7 mouse cellular contexts compared by ENCODE assay signal in genomic region chr9:120570741-120571592, GRCm38 (mm10). TPM values are rescaled to one million over a fixed set of nuclear protein-coding genes. Genes with fewer than 3 reads are reported as not detected.
DNase-seq lines count a peak whose midpoint lies in the region; ATAC-seq lines count a peak whose summit lies in the region.

Gene Rpl14, plus strand, starts transcription at chr9:120571444.

- H3K27me3 ChIP-seq in embryonic facial prominence, embryonic 10.5 days (replicated peaks; ENCODE audit: low read depth, poor library complexity, severe bottlenecking): no peaks in the 10 kb centered on the region
- H3K27me3 ChIP-seq in limb, embryonic 11.5 days (ENCODE audit: control insufficient read depth, insufficient read depth, low read length): no peaks in the 10 kb centered on the region
- H3K27me3 ChIP-seq in midbrain, embryonic 14.5 days (ENCODE audit: control insufficient read depth, insufficient read depth, low read length): no peaks in the 10 kb centered on the region

- peak; percentile 99 for DNase-seq in adrenal gland, postnatal 10 days
- DNase-seq in embryonic facial prominence, embryonic 10.5 days (ENCODE audit: low spot score): peak; percentile 98
- peak; percentile 98 for DNase-seq in kidney, adult 18-20 months
- peak; percentile 98 for DNase-seq in limb, embryonic 11.5 days (ENCODE audit: low spot score)
- DNase-seq in midbrain, embryonic 14.5 days: peak; percentile 99
- peak; percentile 96 to 98 for DNase-seq in spleen, adult 18-20 months

- H3K36me3 ChIP-seq in embryonic facial prominence, embryonic 10.5 days (replicated peaks): peaks cover 39% of the 10 kb centered on the region
- peaks cover 22% of the 10 kb centered on the region for H3K36me3 ChIP-seq in limb, embryonic 11.5 days (ENCODE audit: control insufficient read depth, insufficient read depth, low read length)
- peaks cover 34% of the 10 kb centered on the region for H3K36me3 ChIP-seq in midbrain, embryonic 14.5 days (ENCODE audit: control insufficient read depth, insufficient read depth, low read length)

- peak within 1 kb of the TSS; percentile 94 for H3K9ac ChIP-seq in limb, embryonic 11.5 days (ENCODE audit: low read length)
- peak within 1 kb of the TSS; percentile 84 for H3K9ac ChIP-seq in midbrain, embryonic 14.5 days (replicated peaks; ENCODE audit: low read length)

- peak within 1 kb of the TSS; percentile 98 for H3K4me3 ChIP-seq in embryonic facial prominence, embryonic 10.5 days
- H3K4me3 ChIP-seq in limb, embryonic 11.5 days (ENCODE audit: low read depth, low read length): peak within 1 kb of the TSS; percentile 82
- peak within 1 kb of the TSS; percentile 81 for H3K4me3 ChIP-seq in midbrain, embryonic 14.5 days (replicated peaks; ENCODE audit: low read depth, low read length)

- WGBS in embryonic facial prominence, embryonic 10.5 days: 6% methylated on average over 43 of the region's 43 CpGs
- WGBS in limb, embryonic 11.5 days: 5% methylated on average over 43 of the region's 43 CpGs
- 4% methylated on average over 42 of the region's 43 CpGs for WGBS in midbrain, embryonic 14.5 days

- peak within 1 kb of the TSS; percentile 63 for H3K4me2 ChIP-seq in limb, embryonic 11.5 days (ENCODE audit: low read depth, severe bottlenecking)
- H3K4me2 ChIP-seq in midbrain, embryonic 14.5 days (ENCODE audit: low read length): peak within 1 kb of the TSS; percentile 83

- peak within 1 kb of the TSS; percentile 98 for H3K27ac ChIP-seq in embryonic facial prominence, embryonic 10.5 days (replicated peaks)
- H3K27ac ChIP-seq in limb, embryonic 11.5 days (replicated peaks; ENCODE audit: low read depth, low read length): peak within 1 kb of the TSS; percentile 59
- H3K27ac ChIP-seq in midbrain, embryonic 14.5 days (replicated peaks; ENCODE audit: low read depth, low read length): peak within 1 kb of the TSS; percentile 78

- peak; percentile 91 for ATAC-seq in granulocyte monocyte progenitor cell, adult 5-6 weeks (replicated peaks; ENCODE audit: poor library complexity, severe bottlenecking)
- peak; percentile 91 for ATAC-seq in limb, embryonic 11.5 days (ENCODE audit: insufficient number of reproducible peaks, low FRiP score, low TSS enrichment, low read depth)
- ATAC-seq in midbrain, embryonic 14.5 days (ENCODE audit: low FRiP score, low TSS enrichment): peak; percentile 97

- peaks cover 26% of the 10 kb centered on the region for H3K4me1 ChIP-seq in embryonic facial prominence, embryonic 10.5 days
- peaks cover 6% of the 10 kb centered on the region; the same call in 1 of the 2 replicates for H3K4me1 ChIP-seq in limb, embryonic 11.5 days (ENCODE audit: control insufficient read depth, insufficient read depth, low read length)
- H3K4me1 ChIP-seq in midbrain, embryonic 14.5 days (ENCODE audit: control insufficient read depth, insufficient read depth, low read length): peaks cover 10% of the 10 kb centered on the region; the same call in 1 of the 2 replicates

- no peaks in the 10 kb centered on the region for H3K9me3 ChIP-seq in embryonic facial prominence, embryonic 10.5 days
- no peaks in the 10 kb centered on the region for H3K9me3 ChIP-seq in limb, embryonic 11.5 days (ENCODE audit: control insufficient read depth, low read length)
- no peaks in the 10 kb centered on the region for H3K9me3 ChIP-seq in midbrain, embryonic 14.5 days (ENCODE audit: control insufficient read depth, low read length)

RNA-seq across cellular contexts. Expression of gene Rpl14, which starts in this region (rescaled TPM):
- 100 to 1,000 TPM; 514 to 533 TPM for total RNA-seq in adrenal gland, postnatal 10 days (2021)
- 810 and 834 TPM in 2 replicates for polyA plus RNA-seq in embryonic facial prominence, embryonic 10.5 days (2016; fragmentation: Nextera tagmentation; extraction: Ambion mirVana)
- total RNA-seq in granulocyte monocyte progenitor cell, adult 5-6 weeks (2014; fragmentation: Nextera tagmentation): 1,591 and 1,842 TPM in 2 replicates
- 1,837 and 2,050 TPM in 2 replicates for total RNA-seq in granulocyte monocyte progenitor cell, adult 5-6 weeks (2017)
- polyA plus RNA-seq in limb, embryonic 11.5 days (2014; fragmentation: Nextera tagmentation; extraction: Ambion mirVana): 962 and 998 TPM in 2 replicates
- 523 and 525 TPM in 2 replicates for polyA plus RNA-seq in midbrain, embryonic 14.5 days (2014; fragmentation: Nextera tagmentation; extraction: Ambion mirVana)

Comparison
In these comparisons a context has a peak if more than half of its experiments do, and no peak if none do; other contexts are left out.
1. Peak in every context shown above with its lines: DNase-seq, ATAC-seq, H3K4me3 ChIP-seq and H3K27ac ChIP-seq.